Mouse (Mus musculus) megakaryocyte, embryonic 14.5 days (primary cell): ENCODE measurements around the gene Atf7ip.

Experiments
- FLI1 ChIP-seq: IDR thresholded peaks from 2 replicates; pipeline ENCODE4 v1.6.1; 2012; ENCODE audit warnings: low read length, inconsistent platforms, mixed read lengths
- GATA1 ChIP-seq: IDR thresholded peaks from 3 replicates; pipeline ENCODE4 v1.6.1; 2012; ENCODE audit warnings: mixed read lengths, low read length, inconsistent platforms, borderline replicate concordance

DNA sequence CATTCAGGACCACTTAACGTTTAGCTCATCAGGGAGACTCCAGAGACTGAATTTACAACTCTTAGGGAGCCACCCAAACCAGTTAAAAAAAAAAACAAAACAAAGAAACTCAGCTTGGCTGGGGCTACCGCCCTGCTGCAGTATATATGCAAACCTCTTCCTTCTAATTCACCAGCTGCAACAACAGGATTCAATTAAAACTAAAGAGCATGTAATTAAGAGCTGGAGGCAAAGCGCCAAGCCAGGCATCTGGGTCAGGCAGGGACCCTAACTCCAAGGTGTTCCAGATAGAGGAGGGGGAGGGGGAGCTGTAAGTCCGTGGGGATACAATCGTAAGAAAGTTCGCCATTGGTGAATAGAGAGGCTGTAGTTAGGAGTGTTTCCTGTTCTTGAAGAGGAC, 140.2 kb downstream of the Atf7ip start:
- no peak for TF ChIP-seq GATA1
- TF ChIP-seq FLI1: no peak
